Mouse (Mus musculus): Measurements from ENCODE around the gene Oaz2. TPM values are rescaled to one million over a fixed set of nuclear protein-coding genes. Genes with fewer than 3 reads are reported as not detected.
A peak's percentile ranks its signal among the peaks of the same experiment; 100 is the strongest.

Gene Oaz2
- polyA plus RNA-seq (2014; fragmentation: Nextera tagmentation; extraction: Ambion mirVana) = 166 and 184 TPM in 2 replicates

- ATAC-seq (replicated peaks; ENCODE audit: low FRiP score, low TSS enrichment, low read depth) (no peak), DNase-seq (ENCODE audit: low spot score) (no peak)
- H3K4me1 ChIP-seq (replicated peaks; ENCODE audit: control insufficient read depth, insufficient read depth, low read length) = no peaks in the 10 kb centered on the region
- H3K9ac ChIP-seq (ENCODE audit: low read length) = no peak within 1 kb of the TSS
- H3K27me3 ChIP-seq (replicated peaks; ENCODE audit: control insufficient read depth, insufficient read depth, low read length) = no peaks in the 10 kb centered on the region
- H3K9me3 ChIP-seq (ENCODE audit: control insufficient read depth, low read length) = no peaks in the 10 kb centered on the region
- H3K4me2 ChIP-seq (ENCODE audit: low read length) = no peak within 1 kb of the TSS
- H3K27ac ChIP-seq (ENCODE audit: low read depth) = no peak within 1 kb of the TSS
- 91% methylated on average over 8 of the region's 8 CpGs for WGBS
- no peak within 1 kb of the TSS for H3K4me3 ChIP-seq (ENCODE audit: low read depth, low read length)
- no peaks in the 10 kb centered on the region for H3K36me3 ChIP-seq (ENCODE audit: control insufficient read depth, insufficient read depth, low read length)
Measured at GRCm38 (mm10) chr9:65667701-65668100, at the start of gene Oaz2. Oaz2 (plus strand) TSS chr9:65668001.

- Histone ChIP-seq H3K4me1 (replicated peaks; ENCODE audit: control insufficient read depth, insufficient read depth, low read length) (no peaks in the 10 kb centered on the region), H3K9me3 (ENCODE audit: control insufficient read depth, low read length) (no peaks in the 10 kb centered on the region), H3K27me3 (replicated peaks; ENCODE audit: control insufficient read depth, insufficient read depth, low read length) (no peaks in the 10 kb centered on the region), H3K36me3 (ENCODE audit: control insufficient read depth, insufficient read depth, low read length) (no peaks in the 10 kb centered on the region), H3K4me3 (ENCODE audit: low read depth, low read length) (no peak overlapping the region), H3K4me2 (ENCODE audit: low read length) (no peak overlapping the region), H3K9ac (ENCODE audit: low read length) (no peak overlapping the region), H3K27ac (ENCODE audit: low read depth) (no peak overlapping the region)
- DNase-seq (ENCODE audit: low spot score) (no peak), ATAC-seq (replicated peaks; ENCODE audit: low FRiP score, low TSS enrichment, low read depth) (no peak)
- 58% methylated on average over 3 of the region's 3 CpGs for WGBS
Measured at GRCm38 (mm10) chr9:65619311-65619710, 48.5 kb upstream of the Oaz2 start.

- no peak overlapping the region for H3K4me3 ChIP-seq (ENCODE audit: low read depth, low read length)
- ATAC-seq (replicated peaks; ENCODE audit: low FRiP score, low TSS enrichment, low read depth) (no peak), DNase-seq (ENCODE audit: low spot score) (no peak)
- no peak overlapping the region for H3K27ac ChIP-seq (ENCODE audit: low read depth)
- H3K9me3 ChIP-seq (ENCODE audit: control insufficient read depth, low read length) = no peaks in the 10 kb centered on the region
- H3K9ac ChIP-seq (ENCODE audit: low read length) = no peak overlapping the region
- no peaks in the 10 kb centered on the region for H3K36me3 ChIP-seq (ENCODE audit: control insufficient read depth, insufficient read depth, low read length)
- H3K4me1 ChIP-seq (replicated peaks; ENCODE audit: control insufficient read depth, insufficient read depth, low read length) = no peaks in the 10 kb centered on the region
- no peak overlapping the region for H3K4me2 ChIP-seq (ENCODE audit: low read length)
- no peaks in the 10 kb centered on the region for H3K27me3 ChIP-seq (replicated peaks; ENCODE audit: control insufficient read depth, insufficient read depth, low read length)
- WGBS = 90% methylated on average over 4 of the region's 4 CpGs
Measured at GRCm38 (mm10) chr9:65621196-65621595, 46.6 kb upstream of the Oaz2 start.

DNA sequence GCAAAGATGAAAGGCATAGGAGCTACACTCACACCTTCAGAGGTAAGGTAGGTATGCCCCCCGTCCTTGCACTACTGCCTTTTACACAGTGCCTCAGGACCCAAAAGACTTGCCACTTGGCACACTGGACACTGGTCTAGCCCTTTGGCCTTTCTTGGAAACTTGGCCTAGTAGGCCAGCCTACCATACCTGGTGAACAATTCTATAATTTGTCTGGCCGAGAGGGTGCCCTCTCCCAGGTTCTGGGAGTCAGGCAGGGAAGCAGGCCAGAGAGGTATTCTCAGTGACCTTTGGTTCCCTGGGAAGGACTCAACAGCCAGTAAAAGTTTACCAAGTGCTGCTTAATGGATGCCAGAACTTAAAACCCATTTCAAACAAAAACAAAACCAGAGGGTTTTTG, 46.1 kb upstream of the Oaz2 start:
- WGBS = 83% methylated on average over 2 of the region's 2 CpGs
- Histone ChIP-seq H3K9me3 (ENCODE audit: control insufficient read depth, low read length) (no peaks in the 10 kb centered on the region), H3K36me3 (ENCODE audit: control insufficient read depth, insufficient read depth, low read length) (no peaks in the 10 kb centered on the region), H3K27me3 (replicated peaks; ENCODE audit: control insufficient read depth, insufficient read depth, low read length) (no peaks in the 10 kb centered on the region), H3K4me2 (ENCODE audit: low read length) (no peak overlapping the region), H3K27ac (ENCODE audit: low read depth) (no peak overlapping the region), H3K4me3 (ENCODE audit: low read depth, low read length) (no peak overlapping the region), H3K9ac (ENCODE audit: low read length) (no peak overlapping the region), H3K4me1 (replicated peaks; ENCODE audit: control insufficient read depth, insufficient read depth, low read length) (no peaks in the 10 kb centered on the region)
- no peak for ATAC-seq (replicated peaks; ENCODE audit: low FRiP score, low TSS enrichment, low read depth)
- DNase-seq (ENCODE audit: low spot score) = no peak

- H3K27ac ChIP-seq (ENCODE audit: low read depth) = no peak overlapping the region
- ATAC-seq (replicated peaks; ENCODE audit: low FRiP score, low TSS enrichment, low read depth) (no peak), DNase-seq (ENCODE audit: low spot score) (no peak)
- H3K4me1 ChIP-seq (replicated peaks; ENCODE audit: control insufficient read depth, insufficient read depth, low read length) = no peaks in the 10 kb centered on the region
- peaks cover 6% of the 10 kb centered on the region; the same call in 1 of the 2 replicates for H3K27me3 ChIP-seq (replicated peaks; ENCODE audit: control insufficient read depth, insufficient read depth, low read length)
- no peak overlapping the region for H3K4me2 ChIP-seq (ENCODE audit: low read length)
- H3K36me3 ChIP-seq (ENCODE audit: control insufficient read depth, insufficient read depth, low read length) = no peaks in the 10 kb centered on the region
- no peak overlapping the region for H3K4me3 ChIP-seq (ENCODE audit: low read depth, low read length)
- H3K9me3 ChIP-seq (ENCODE audit: control insufficient read depth, low read length) = no peaks in the 10 kb centered on the region
- WGBS = 85% methylated on average over 5 of the region's 5 CpGs
- H3K9ac ChIP-seq (ENCODE audit: low read length) = no peak overlapping the region
Measured at GRCm38 (mm10) chr9:65622826-65623225, 45.0 kb upstream of the Oaz2 start.

- WGBS = 72% methylated on average over 2 of the region's 2 CpGs
Measured at GRCm38 (mm10) chr9:65624266-65624665, 43.5 kb upstream of the Oaz2 start.

GRCm38 (mm10) chr9:65629025-65629766, 38.6 kb upstream of the Oaz2 start, which contains the start of gene Rbpms2:
Rbpms2 (plus strand) TSS chr9:65629648.
- peaks cover 10% of the 10 kb centered on the region; the same call in 1 of the 2 replicates for H3K4me1 ChIP-seq (replicated peaks; ENCODE audit: control insufficient read depth, insufficient read depth, low read length)
- DNase-seq (ENCODE audit: low spot score) = peak; percentile 72
- no peaks in the 10 kb centered on the region for H3K36me3 ChIP-seq (ENCODE audit: control insufficient read depth, insufficient read depth, low read length)
- peak within 1 kb of the TSS; percentile 77 for H3K4me3 ChIP-seq (ENCODE audit: low read depth, low read length)
- 2% methylated on average over 34 of the region's 40 CpGs for WGBS
- peaks cover 21% of the 10 kb centered on the region for H3K27me3 ChIP-seq (replicated peaks; ENCODE audit: control insufficient read depth, insufficient read depth, low read length)
- H3K9me3 ChIP-seq (ENCODE audit: control insufficient read depth, low read length) = no peaks in the 10 kb centered on the region
- H3K9ac ChIP-seq (ENCODE audit: low read length) = peak within 1 kb of the TSS; percentile 70
- peak within 1 kb of the TSS; percentile 95 for H3K4me2 ChIP-seq (ENCODE audit: low read length)
- H3K27ac ChIP-seq (ENCODE audit: low read depth) = peak within 1 kb of the TSS; percentile 64
- no peak for ATAC-seq (replicated peaks; ENCODE audit: low FRiP score, low TSS enrichment, low read depth)

More at GRCm38 (mm10) chr9:65624266-65624665, 43.5 kb upstream of the Oaz2 start:
- Histone ChIP-seq H3K36me3 (ENCODE audit: control insufficient read depth, insufficient read depth, low read length) (no peaks in the 10 kb centered on the region), H3K9ac (ENCODE audit: low read length) (no peak overlapping the region), H3K9me3 (ENCODE audit: control insufficient read depth, low read length) (no peaks in the 10 kb centered on the region), H3K27ac (ENCODE audit: low read depth) (no peak overlapping the region), H3K27me3 (replicated peaks; ENCODE audit: control insufficient read depth, insufficient read depth, low read length) (peaks cover 18% of the 10 kb centered on the region; the same call in 1 of the 2 replicates), H3K4me3 (ENCODE audit: low read depth, low read length) (no peak overlapping the region), H3K4me2 (ENCODE audit: low read length) (no peak overlapping the region), H3K4me1 (replicated peaks; ENCODE audit: control insufficient read depth, insufficient read depth, low read length) (no peaks in the 10 kb centered on the region; the same call in 1 of the 2 replicates)
- DNase-seq (ENCODE audit: low spot score) (no peak), ATAC-seq (replicated peaks; ENCODE audit: low FRiP score, low TSS enrichment, low read depth) (no peak)

GRCm38 (mm10) chr9:65629767-65630630, 37.8 kb upstream of the Oaz2 start:
- no peaks in the 10 kb centered on the region for H3K9me3 ChIP-seq (ENCODE audit: control insufficient read depth, low read length)
- H3K36me3 ChIP-seq (ENCODE audit: control insufficient read depth, insufficient read depth, low read length) = no peaks in the 10 kb centered on the region
- peak overlapping the region; percentile 77 for H3K4me3 ChIP-seq (ENCODE audit: low read depth, low read length)
- H3K4me1 ChIP-seq (replicated peaks; ENCODE audit: control insufficient read depth, insufficient read depth, low read length) = peaks cover 10% of the 10 kb centered on the region; the same call in 1 of the 2 replicates
- peaks cover 21% of the 10 kb centered on the region for H3K27me3 ChIP-seq (replicated peaks; ENCODE audit: control insufficient read depth, insufficient read depth, low read length)
- under 1% methylated on average over 51 of the region's 83 CpGs for WGBS
- H3K4me2 ChIP-seq (ENCODE audit: low read length) = peak overlapping the region; percentile 95
- H3K27ac ChIP-seq (ENCODE audit: low read depth) = peak overlapping the region; percentile 64
- peak; percentile 91 for ATAC-seq (replicated peaks; ENCODE audit: low FRiP score, low TSS enrichment, low read depth)
- peak; percentile 84 for DNase-seq (ENCODE audit: low spot score)
- peak overlapping the region; percentile 70 for H3K9ac ChIP-seq (ENCODE audit: low read length)

All from intestine, embryonic 14.5 days (tissue).